Mouse (Mus musculus): ENCODE results near the gene H60b. TPM values are rescaled to one million over a fixed set of nuclear protein-coding genes. Genes with fewer than 3 reads are reported as not detected.
"Not testable (repeated sequence)": the region's sequence is repeated elsewhere in the genome, so short reads cannot be mapped to it uniquely, and the experiment has no call there.

Gene H60b
- polyA plus RNA-seq, 1 experiment: 0.93 TPM

- peak; percentile 23 for DNase-seq (ENCODE audit: low read depth)
- no peak for TF ChIP-seq POLR2A (IDR thresholded peaks at IDR 0.05; ENCODE audit: borderline replicate concordance, extremely low read depth, insufficient read depth, insufficient read length, poor library complexity, severe bottlenecking)
- TF ChIP-seq CTCF (IDR thresholded peaks at IDR 0.05; ENCODE audit: borderline replicate concordance, extremely low read depth, insufficient read depth, insufficient read length): no peak
Measured at GRCm38 (mm10) chr10:22154871-22155799, 3.3 kb upstream of the H60b start.

- peak; percentile 17 for DNase-seq (ENCODE audit: low read depth)
- TF ChIP-seq POLR2A (IDR thresholded peaks at IDR 0.05; ENCODE audit: borderline replicate concordance, extremely low read depth, insufficient read depth, insufficient read length, poor library complexity, severe bottlenecking): no peak
- TF ChIP-seq CTCF (IDR thresholded peaks at IDR 0.05; ENCODE audit: borderline replicate concordance, extremely low read depth, insufficient read depth, insufficient read length): no peak
Measured at GRCm38 (mm10) chr10:22159131-22159561, 760 bp downstream of the H60b start.

GRCm38 (mm10) chr10:22159581-22160140, 1.3 kb downstream of the H60b start:
- no peak for DNase-seq (ENCODE audit: low read depth)
- TF ChIP-seq POLR2A (IDR thresholded peaks at IDR 0.05; ENCODE audit: borderline replicate concordance, extremely low read depth, insufficient read depth, insufficient read length, poor library complexity, severe bottlenecking) (no peak), CTCF (IDR thresholded peaks at IDR 0.05; ENCODE audit: borderline replicate concordance, extremely low read depth, insufficient read depth, insufficient read length) (no peak)

- DNase-seq (ENCODE audit: low read depth): peak; percentile 4
Measured at GRCm38 (mm10) chr10:22163279-22163678, 4.9 kb downstream of the H60b start.

GRCm38 (mm10) chr10:22163705-22164583, 5.6 kb downstream of the H60b start:
- TF ChIP-seq CTCF (IDR thresholded peaks at IDR 0.05; ENCODE audit: borderline replicate concordance, extremely low read depth, insufficient read depth, insufficient read length): peak; percentile 29; the same call in 1 of the 2 replicates
- not testable (repeated sequence) for DNase-seq (ENCODE audit: low read depth)

GRCm38 (mm10) chr10:22165328-22166003, 7.1 kb downstream of the H60b start:
- DNase-seq (ENCODE audit: low read depth): not testable (repeated sequence)

GRCm38 (mm10) chr10:22166025-22166424, 7.6 kb downstream of the H60b start:
- not testable (repeated sequence) for DNase-seq (ENCODE audit: low read depth)

- DNase-seq (ENCODE audit: low read depth): not testable (repeated sequence)
Measured at GRCm38 (mm10) chr10:22167061-22167460, 8.7 kb downstream of the H60b start.

GRCm38 (mm10) chr10:22169116-22169515, 10.7 kb downstream of the H60b start:
- DNase-seq (ENCODE audit: low read depth): not testable (repeated sequence)

- not testable (repeated sequence) for DNase-seq (ENCODE audit: low read depth)
Measured at GRCm38 (mm10) chr10:22172431-22173334, 14.3 kb downstream of the H60b start.

- not testable (repeated sequence) for DNase-seq (ENCODE audit: low read depth)
Measured at GRCm38 (mm10) chr10:22173335-22174189, 15.2 kb downstream of the H60b start.

- not testable (repeated sequence) for DNase-seq (ENCODE audit: low read depth)
Measured at GRCm38 (mm10) chr10:22174190-22174487, 15.8 kb downstream of the H60b start.

GRCm38 (mm10) chr10:22176515-22176914, 18.1 kb downstream of the H60b start:
- not testable (repeated sequence) for DNase-seq (ENCODE audit: low read depth)

GRCm38 (mm10) chr10:22191035-22191434, 32.6 kb downstream of the H60b start:
- peak; percentile 22 for DNase-seq (ENCODE audit: low read depth)

- not testable (repeated sequence) for DNase-seq (ENCODE audit: low read depth)
Measured at GRCm38 (mm10) chr10:22201352-22201751, 43.0 kb downstream of the H60b start.

- not testable (repeated sequence) for DNase-seq (ENCODE audit: low read depth)
Measured at GRCm38 (mm10) chr10:22202784-22203583, 44.6 kb downstream of the H60b start.

All from brain, embryonic 14.5 days (tissue).